Mouse (Mus musculus): ENCODE measurements around the gene Slc6a17. TPM values are rescaled to one million over a fixed set of nuclear protein-coding genes. Genes with fewer than 3 reads are reported as not detected.

The Slc6a17 gene
- polyA plus RNA-seq, 1 experiment from 2014 or later: 4.7 TPM

DNA sequence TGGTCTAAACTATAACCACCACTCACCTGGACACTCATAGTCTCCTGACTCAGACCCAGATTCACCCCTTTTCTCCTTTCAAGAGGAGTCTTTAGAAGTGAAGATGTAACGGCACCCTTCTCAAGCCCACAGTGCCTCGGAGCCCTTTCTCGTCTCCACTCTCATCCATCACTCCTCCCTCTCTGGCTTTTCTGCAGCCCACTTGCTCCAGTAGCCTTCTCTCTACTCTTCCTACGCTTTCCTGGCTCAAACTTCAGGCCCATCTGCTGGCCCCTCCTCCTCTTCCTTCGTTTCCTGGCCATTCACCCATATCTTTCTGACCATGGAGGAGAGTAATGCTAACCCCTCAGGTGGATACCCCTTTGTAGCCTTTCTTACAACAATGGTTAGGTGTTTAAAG, 3.1 kb upstream of the Slc6a17 start:
- no peak for ATAC-seq (replicated peaks; ENCODE audit: insufficient number of reproducible peaks, insufficient read depth, low FRiP score, low read depth)
- Histone ChIP-seq H3K36me3 (no peaks in the 10 kb centered on the region), H3K27ac (no peak overlapping the region), H3K4me1 (replicated peaks) (peaks cover 15% of the 10 kb centered on the region), H3K4me2 (no peak overlapping the region), H3K27me3 (peaks cover 43% of the 10 kb centered on the region), H3K4me3 (no peak overlapping the region), H3K9me3 (replicated peaks) (no peaks in the 10 kb centered on the region), H3K9ac (no peak overlapping the region)
- WGBS: 63% methylated on average over 5 of the region's 5 CpGs

DNA sequence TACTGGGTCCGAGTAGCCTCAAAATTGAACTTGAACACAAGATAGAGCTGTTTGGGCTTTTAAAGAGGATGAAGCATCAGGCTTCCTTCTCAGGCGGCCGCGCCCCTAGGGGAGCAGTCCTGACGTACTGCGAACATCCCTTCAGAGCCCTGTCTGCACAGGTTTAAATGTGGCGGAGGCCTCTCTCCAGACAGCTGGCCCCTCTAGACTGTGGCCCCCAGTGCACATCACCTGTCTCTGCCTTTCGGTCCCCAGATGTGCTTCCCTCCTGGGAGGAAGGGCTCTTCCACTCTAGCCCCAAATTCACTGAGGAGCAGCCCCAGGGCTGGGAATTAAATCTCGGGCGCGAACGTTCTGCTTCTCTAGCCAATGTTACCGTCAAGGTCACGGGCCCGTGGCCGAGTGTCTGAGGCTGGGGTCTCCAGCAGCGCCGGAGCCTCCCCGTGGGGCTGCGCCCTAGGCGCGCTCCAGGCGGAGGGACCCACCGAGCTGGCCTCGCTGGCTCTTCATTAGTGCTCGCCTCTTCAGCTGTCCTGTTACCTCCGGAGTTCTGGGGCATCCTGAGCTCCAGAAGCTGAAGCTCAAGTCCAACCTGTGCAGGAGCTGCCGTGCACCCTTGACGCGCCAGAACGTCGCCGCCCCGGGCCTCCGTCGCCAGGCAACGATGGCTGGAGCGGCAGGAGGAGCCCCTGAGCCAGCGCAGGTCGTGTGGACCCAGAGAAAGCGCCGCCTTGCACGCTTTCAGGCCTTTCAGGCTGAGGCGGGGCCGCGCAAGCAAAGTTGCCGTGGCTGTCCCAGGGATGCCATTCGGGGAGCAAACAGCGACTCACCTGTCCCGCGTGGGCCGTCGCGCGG, 815 bp downstream of the Slc6a17 start:
- H3K4me1 ChIP-seq (replicated peaks): peaks cover 15% of the 10 kb centered on the region
- H3K27ac ChIP-seq: peak overlapping the region; percentile 55
- peak overlapping the region; percentile 63 for H3K4me3 ChIP-seq
- peaks cover 51% of the 10 kb centered on the region for H3K27me3 ChIP-seq
- peak overlapping the region; percentile 98 for H3K4me2 ChIP-seq
- WGBS: 7% methylated on average over 55 of the region's 55 CpGs
- no peaks in the 10 kb centered on the region for H3K36me3 ChIP-seq
- peak; percentile 83 for ATAC-seq (replicated peaks; ENCODE audit: insufficient number of reproducible peaks, insufficient read depth, low FRiP score, low read depth)
- peak overlapping the region; percentile 64 for H3K9ac ChIP-seq
- no peaks in the 10 kb centered on the region for H3K9me3 ChIP-seq (replicated peaks)

DNA sequence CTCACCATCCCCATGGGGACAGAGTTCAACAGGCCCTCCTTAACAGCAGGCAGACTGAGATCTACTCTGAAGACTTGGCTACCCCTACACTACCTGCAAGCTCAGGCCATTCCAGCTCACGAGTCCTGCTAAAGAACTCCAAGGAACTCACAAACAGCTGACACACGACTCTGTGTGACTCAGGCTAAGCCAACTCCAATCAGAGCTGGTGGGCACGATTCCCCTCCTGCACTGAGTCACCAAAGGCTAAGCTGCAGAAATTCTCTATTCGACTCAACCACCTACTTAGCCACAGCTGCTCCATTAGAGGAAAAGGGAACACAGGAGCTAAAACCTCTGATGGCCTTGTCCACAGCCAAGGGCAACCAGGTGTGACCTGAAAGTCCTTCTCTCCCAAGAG, 1.8 kb downstream of the Slc6a17 start:
- Histone ChIP-seq H3K27me3 (peaks cover 50% of the 10 kb centered on the region), H3K4me1 (replicated peaks) (peaks cover 15% of the 10 kb centered on the region), H3K4me2 (no peak overlapping the region), H3K9me3 (replicated peaks) (no peaks in the 10 kb centered on the region), H3K4me3 (no peak overlapping the region), H3K27ac (no peak overlapping the region), H3K9ac (no peak overlapping the region), H3K36me3 (no peaks in the 10 kb centered on the region)
- ATAC-seq (replicated peaks; ENCODE audit: insufficient number of reproducible peaks, insufficient read depth, low FRiP score, low read depth): no peak
- WGBS: 72% methylated on average over 4 of the region's 4 CpGs

DNA sequence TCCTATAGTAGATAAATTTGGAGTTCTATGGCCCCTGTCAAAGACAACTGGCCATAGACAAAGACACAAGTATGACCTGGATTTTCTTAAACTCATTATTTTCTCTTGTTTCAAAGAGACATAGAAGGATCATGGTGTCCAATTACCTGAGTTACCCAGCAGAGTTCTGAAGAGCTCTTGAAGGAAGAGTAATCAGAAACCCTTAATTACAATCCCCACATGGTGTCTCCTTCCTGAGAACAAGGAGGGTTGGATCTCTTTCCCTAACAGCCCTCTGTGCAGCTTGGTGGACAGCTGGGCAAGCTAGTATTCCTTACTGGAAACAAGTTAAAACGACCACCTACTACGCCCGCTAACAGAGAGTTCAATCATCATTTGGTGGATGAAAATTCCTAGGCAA, 6.4 kb downstream of the Slc6a17 start:
- no peak overlapping the region for H3K4me3 ChIP-seq
- no peak overlapping the region for H3K9ac ChIP-seq
- no peaks in the 10 kb centered on the region for H3K9me3 ChIP-seq (replicated peaks)
- no peak overlapping the region for H3K27ac ChIP-seq
- H3K27me3 ChIP-seq: peaks cover 13% of the 10 kb centered on the region
- peaks cover 6% of the 10 kb centered on the region for H3K4me1 ChIP-seq (replicated peaks)
- no peaks in the 10 kb centered on the region for H3K36me3 ChIP-seq
- no peak overlapping the region for H3K4me2 ChIP-seq
- no peak for ATAC-seq (replicated peaks; ENCODE audit: insufficient number of reproducible peaks, insufficient read depth, low FRiP score, low read depth)
- 82% methylated on average over 3 of the region's 3 CpGs for WGBS

DNA sequence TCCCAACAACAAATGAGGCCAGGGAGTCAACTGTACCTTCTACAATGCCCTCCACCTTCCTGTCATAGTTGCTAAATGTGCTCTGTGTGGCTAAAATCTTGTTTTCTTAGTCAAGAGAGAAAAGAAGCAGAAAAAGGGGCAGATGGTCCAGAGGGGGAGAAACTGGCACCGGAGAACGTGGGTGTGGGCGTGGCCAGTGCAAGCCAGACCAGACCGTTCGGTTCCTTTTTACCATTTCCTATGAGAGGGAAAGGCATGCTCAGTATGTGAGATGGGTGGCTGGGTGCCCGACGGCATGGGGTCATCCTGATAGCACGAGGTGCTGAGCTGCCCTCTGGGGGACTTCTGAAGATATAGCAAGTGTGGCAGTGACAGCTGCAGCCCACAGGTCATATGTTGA, 9.1 kb downstream of the Slc6a17 start:
- H3K27me3 ChIP-seq: no peaks in the 10 kb centered on the region
- H3K9ac ChIP-seq: no peak overlapping the region
- H3K36me3 ChIP-seq: no peaks in the 10 kb centered on the region
- no peak overlapping the region for H3K27ac ChIP-seq
- ATAC-seq (replicated peaks; ENCODE audit: insufficient number of reproducible peaks, insufficient read depth, low FRiP score, low read depth): no peak
- WGBS: 57% methylated on average over 8 of the region's 8 CpGs
- no peak overlapping the region for H3K4me2 ChIP-seq
- H3K4me1 ChIP-seq (replicated peaks): peaks cover 18% of the 10 kb centered on the region
- no peaks in the 10 kb centered on the region for H3K9me3 ChIP-seq (replicated peaks)
- H3K4me3 ChIP-seq: no peak overlapping the region

DNA sequence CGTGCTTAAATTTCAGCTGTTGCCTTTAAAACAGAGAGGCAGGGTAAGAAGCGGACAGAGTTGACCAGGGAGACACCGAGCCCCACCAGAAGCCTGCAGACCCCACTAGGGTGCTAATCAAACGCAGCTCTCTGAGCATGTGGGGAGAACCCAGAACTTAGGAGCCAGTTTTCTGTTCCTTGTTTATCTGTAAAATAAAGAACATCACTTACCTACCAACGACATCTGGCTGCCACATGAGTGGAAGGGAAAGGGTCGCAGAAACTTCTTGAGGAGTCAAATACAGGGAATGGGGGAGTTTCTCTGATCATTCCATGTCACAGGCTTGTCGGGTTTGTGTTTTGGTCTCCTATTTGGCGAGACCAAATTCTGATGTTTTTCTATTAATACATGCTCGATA, 9.9 kb downstream of the Slc6a17 start:
- Histone ChIP-seq H3K27me3 (no peaks in the 10 kb centered on the region), H3K36me3 (no peaks in the 10 kb centered on the region), H3K4me1 (replicated peaks) (peaks cover 18% of the 10 kb centered on the region), H3K27ac (no peak overlapping the region), H3K4me3 (no peak overlapping the region), H3K9me3 (replicated peaks) (no peaks in the 10 kb centered on the region), H3K9ac (no peak overlapping the region), H3K4me2 (no peak overlapping the region)
- ATAC-seq (replicated peaks; ENCODE audit: insufficient number of reproducible peaks, insufficient read depth, low FRiP score, low read depth): no peak
- 81% methylated on average over 9 of the region's 9 CpGs for WGBS

DNA sequence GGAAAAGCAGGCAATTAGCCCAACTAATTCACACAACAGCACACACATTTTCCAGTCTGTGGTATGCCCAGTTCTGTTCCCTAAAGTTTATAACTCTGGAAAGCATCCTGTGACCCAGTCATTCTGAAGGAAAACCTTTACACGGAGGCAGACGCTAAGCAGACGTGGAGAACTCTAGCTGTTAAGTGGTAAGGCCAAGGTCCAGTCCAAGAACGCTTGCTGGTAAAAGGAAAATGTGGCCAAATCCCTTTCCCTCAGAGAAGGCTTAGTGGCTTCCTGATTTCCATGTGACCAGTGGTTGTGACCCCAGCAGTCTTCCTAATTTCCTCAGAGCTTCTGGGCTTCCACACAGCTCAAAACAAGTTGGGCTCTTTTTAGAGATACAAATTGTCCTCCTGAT, 11.3 kb downstream of the Slc6a17 start:
- no peak for ATAC-seq (replicated peaks; ENCODE audit: insufficient number of reproducible peaks, insufficient read depth, low FRiP score, low read depth)
- H3K4me2 ChIP-seq: peak overlapping the region; percentile 8; the same call in 1 of the 2 replicates
- peaks cover 23% of the 10 kb centered on the region for H3K4me1 ChIP-seq (replicated peaks)
- no peak overlapping the region for H3K9ac ChIP-seq
- whole genome bisulfite sequencing: 48% methylated on average over 4 of the region's 4 CpGs
- H3K9me3 ChIP-seq (replicated peaks): no peaks in the 10 kb centered on the region
- peak overlapping the region; percentile 60 for H3K27ac ChIP-seq
- H3K4me3 ChIP-seq: no peak overlapping the region
- H3K27me3 ChIP-seq: no peaks in the 10 kb centered on the region
- no peaks in the 10 kb centered on the region for H3K36me3 ChIP-seq

DNA sequence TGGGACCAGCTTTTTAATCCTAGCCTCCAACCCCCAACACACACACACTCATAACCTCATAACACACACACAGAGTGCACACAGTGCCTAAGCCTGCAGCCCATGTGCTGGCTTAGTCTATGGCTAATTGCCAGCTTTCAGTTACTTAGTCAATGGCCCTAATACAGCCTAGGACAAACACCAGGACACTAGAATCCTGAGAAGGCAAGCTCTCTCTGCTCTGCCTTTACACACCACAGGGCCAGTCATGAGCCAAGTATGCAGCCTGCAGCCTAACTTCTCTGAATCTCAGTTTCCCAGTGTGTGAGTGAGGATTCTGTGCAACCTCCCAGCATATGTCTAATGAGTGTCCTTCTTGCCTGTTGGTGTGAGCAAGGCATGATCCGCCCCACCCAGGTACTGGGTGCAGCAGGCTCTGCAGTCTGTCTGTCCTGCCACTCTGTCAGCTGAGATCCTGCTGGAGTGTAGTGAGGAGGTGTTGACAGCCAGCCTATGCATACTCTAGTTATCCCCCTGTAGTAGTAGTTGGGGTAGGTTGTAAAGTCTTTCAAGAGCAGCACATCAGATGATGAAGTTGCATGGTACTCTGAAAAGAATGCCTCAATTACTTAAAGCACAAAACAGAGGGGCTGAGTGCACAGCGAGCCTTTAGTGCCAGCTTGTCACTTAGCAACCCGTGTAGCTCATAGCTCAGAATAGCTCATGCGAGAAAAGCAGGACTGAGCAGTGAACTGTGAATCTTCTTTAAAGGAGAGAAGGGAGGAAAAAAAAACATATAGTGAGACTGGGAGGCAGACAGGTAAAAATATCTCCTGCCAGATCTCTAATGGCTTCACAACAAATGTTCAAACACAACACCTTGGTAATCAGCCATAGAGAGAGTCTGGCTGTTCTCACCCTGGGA, 12.1 kb downstream of the Slc6a17 start:
- no peaks in the 10 kb centered on the region for H3K27me3 ChIP-seq
- peak; percentile 47; the same call in 1 of the 2 replicates for ATAC-seq (replicated peaks; ENCODE audit: insufficient number of reproducible peaks, insufficient read depth, low FRiP score, low read depth)
- H3K9me3 ChIP-seq (replicated peaks): peaks cover under 1% of the 10 kb centered on the region; the same call in 1 of the 2 replicates
- 32% methylated on average over 4 of the region's 4 CpGs for WGBS
- H3K4me2 ChIP-seq: peak overlapping the region; percentile 8; the same call in 1 of the 2 replicates
- no peak overlapping the region for H3K9ac ChIP-seq
- peak overlapping the region; percentile 60 for H3K27ac ChIP-seq
- H3K4me3 ChIP-seq: no peak overlapping the region
- H3K36me3 ChIP-seq: peaks cover 2% of the 10 kb centered on the region; the same call in 1 of the 2 replicates
- H3K4me1 ChIP-seq (replicated peaks): peaks cover 23% of the 10 kb centered on the region

DNA sequence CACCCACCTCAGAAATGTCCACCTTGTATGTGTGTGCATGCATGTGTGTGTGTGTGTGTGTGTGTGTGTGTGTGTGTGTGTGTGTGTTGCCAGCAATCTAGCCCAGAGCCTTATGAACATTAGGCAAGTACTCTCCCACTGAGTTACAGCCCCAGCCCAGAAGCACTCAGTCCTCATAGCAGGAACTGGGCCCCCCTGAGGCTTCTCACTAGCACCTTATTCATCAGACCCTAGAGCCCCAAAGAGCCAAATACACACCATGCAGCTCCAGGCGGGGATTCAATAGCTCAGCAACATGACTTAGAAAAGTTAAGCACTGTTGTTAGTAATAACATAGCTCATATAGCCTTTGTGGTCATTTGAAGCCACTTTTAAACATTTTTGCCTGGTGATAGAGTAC, 13.3 kb downstream of the Slc6a17 start:
- no peak for ATAC-seq (replicated peaks; ENCODE audit: insufficient number of reproducible peaks, insufficient read depth, low FRiP score, low read depth)
- peaks cover 23% of the 10 kb centered on the region for H3K4me1 ChIP-seq (replicated peaks)
- 70% methylated on average over 1 of the region's 1 CpGs for WGBS
- peaks cover 13% of the 10 kb centered on the region; the same call in 1 of the 2 replicates for H3K9me3 ChIP-seq (replicated peaks)
- H3K36me3 ChIP-seq: peaks cover 14% of the 10 kb centered on the region
- H3K9ac ChIP-seq: no peak overlapping the region
- no peaks in the 10 kb centered on the region for H3K27me3 ChIP-seq
- H3K4me3 ChIP-seq: no peak overlapping the region
- H3K27ac ChIP-seq: no peak overlapping the region
- H3K4me2 ChIP-seq: no peak overlapping the region

DNA sequence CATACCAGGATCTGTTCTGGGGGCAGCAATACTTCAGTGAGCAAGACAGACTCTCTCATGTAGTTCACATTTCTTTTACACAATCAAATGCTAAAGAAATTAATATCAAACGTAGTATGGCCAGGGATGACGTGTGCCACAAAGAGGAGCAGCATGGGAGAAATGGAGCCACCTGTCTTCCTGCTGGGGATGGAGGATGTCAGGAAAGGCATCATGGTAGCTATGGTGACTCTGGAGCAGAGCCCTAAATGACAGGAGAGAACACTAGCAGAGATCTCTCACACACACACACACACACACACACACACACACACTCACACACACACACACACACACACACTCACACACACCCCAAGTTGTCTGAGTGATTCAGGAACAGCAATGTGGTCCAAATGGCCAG, 14.1 kb downstream of the Slc6a17 start:
- Histone ChIP-seq H3K9me3 (replicated peaks) (peaks cover 16% of the 10 kb centered on the region; the same call in 1 of the 2 replicates), H3K4me3 (no peak overlapping the region), H3K9ac (no peak overlapping the region), H3K27me3 (no peaks in the 10 kb centered on the region), H3K27ac (no peak overlapping the region), H3K36me3 (peaks cover 22% of the 10 kb centered on the region), H3K4me1 (replicated peaks) (peaks cover 23% of the 10 kb centered on the region), H3K4me2 (no peak overlapping the region)
- 89% methylated on average over 2 of the region's 2 CpGs for WGBS
- ATAC-seq (replicated peaks; ENCODE audit: insufficient number of reproducible peaks, insufficient read depth, low FRiP score, low read depth): no peak

DNA sequence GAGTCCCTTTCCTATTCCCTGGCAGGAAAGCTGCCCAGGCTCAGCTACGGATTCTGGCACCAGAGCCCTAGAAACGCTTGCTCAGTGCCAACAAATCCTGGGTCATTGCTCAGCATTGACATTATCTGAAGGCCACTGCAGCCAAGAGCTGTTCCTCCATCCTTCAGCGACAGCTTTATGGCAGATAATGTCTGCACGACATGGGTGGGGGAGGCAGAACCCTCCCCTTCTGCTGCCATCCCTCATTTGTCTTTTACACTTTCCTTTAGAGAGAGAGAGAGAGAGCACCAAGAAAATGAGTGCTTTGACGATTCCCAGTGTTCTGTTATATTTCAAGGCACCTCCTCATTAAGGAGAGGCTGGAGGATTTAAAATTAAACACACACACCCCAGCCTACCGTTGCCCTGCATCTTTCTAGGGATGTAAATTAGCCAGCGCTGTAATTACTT, 16.1 kb downstream of the Slc6a17 start:
- Histone ChIP-seq H3K9ac (no peak overlapping the region), H3K4me3 (no peak overlapping the region), H3K4me2 (no peak overlapping the region), H3K9me3 (replicated peaks) (peaks cover 16% of the 10 kb centered on the region; the same call in 1 of the 2 replicates), H3K4me1 (replicated peaks) (peaks cover 20% of the 10 kb centered on the region), H3K27me3 (no peaks in the 10 kb centered on the region), H3K36me3 (peaks cover 22% of the 10 kb centered on the region), H3K27ac (peak overlapping the region; percentile 49)
- peak; percentile 44; the same call in 1 of the 2 replicates for ATAC-seq (replicated peaks; ENCODE audit: insufficient number of reproducible peaks, insufficient read depth, low FRiP score, low read depth)
- WGBS: 39% methylated on average over 7 of the region's 7 CpGs
